Mouse (Mus musculus) myocyte (in vitro differentiated cells): Measurements from ENCODE around the gene Muc2. TPM values are rescaled to one million over a fixed set of nuclear protein-coding genes. Genes with fewer than 3 reads are reported as not detected.

Experiments used
- H3K27me3 ChIP-seq: one replicate; pipeline ENCODE4 v1.6.1; 2011; ENCODE audit not compliant: control insufficient read depth, insufficient read depth, insufficient read length
- H3K36me3 ChIP-seq: one replicate; pipeline ENCODE4 v1.6.1; 2011; ENCODE audit not compliant: control insufficient read depth, insufficient read depth
- H3K4me2 ChIP-seq: one replicate; pipeline ENCODE4 v1.6.1; 2011; ENCODE audit warnings: low read depth, control low read depth
- H3K4me3 ChIP-seq: one replicate; pipeline ENCODE4 v1.5.1; 2011; ENCODE audit warnings: mild to moderate bottlenecking, control low read depth, moderate library complexity
- H3K79me2 ChIP-seq: one replicate; pipeline ENCODE4 v1.6.1; 2011; ENCODE audit not compliant: control insufficient read depth, insufficient read depth
- H3ac ChIP-seq: one replicate; pipeline ENCODE4 v1.6.1; 2011; ENCODE audit not compliant: control insufficient read depth, insufficient read length
- CEBPB ChIP-seq: IDR thresholded peaks from 2 replicates; pipeline ENCODE4 v1.6.1; 2011; ENCODE audit warnings: mild to moderate bottlenecking, moderate library complexity; ENCODE audit not compliant: poor library complexity, insufficient read depth, severe bottlenecking
- E2F4 ChIP-seq: IDR thresholded peaks from one replicate; pipeline ENCODE4 v1.6.1; 2011; ENCODE audit warnings: mild to moderate bottlenecking, control low read depth, moderate library complexity; ENCODE audit not compliant: insufficient read depth
- MAX ChIP-seq: IDR thresholded peaks from one replicate; pipeline ENCODE4 v1.6.1; 2011; ENCODE audit warnings: low read depth, mild to moderate bottlenecking, control low read depth
- MYOD1 ChIP-seq, 3 experiments: IDR thresholded peaks; one replicate each; pipeline ENCODE4 v1.6.1; 2011; ENCODE audit warnings: control low read depth in 2 of 3, low read depth in 2 of 3, mild to moderate bottlenecking in 2 of 3, moderate library complexity in 1 of 3; ENCODE audit not compliant: insufficient read length in 2 of 3, control insufficient read depth in 1 of 3
- MYOG ChIP-seq, 3 experiments: IDR thresholded peaks; one replicate each; pipeline ENCODE4 v1.6.1; 2011; ENCODE audit warnings: control low read depth in 2 of 3, low read depth in 2 of 3, mild to moderate bottlenecking in 2 of 3; ENCODE audit not compliant: insufficient read length in 2 of 3, control insufficient read depth in 1 of 3, insufficient read depth in 1 of 3
- POLR2A ChIP-seq: IDR thresholded peaks from one replicate; pipeline ENCODE4 v1.6.1; 2011; ENCODE audit warnings: low read depth, mild to moderate bottlenecking, control low read depth, moderate library complexity; ENCODE audit not compliant: insufficient read length
- POLR2AphosphoS2 ChIP-seq: IDR thresholded peaks from one replicate; pipeline ENCODE4 v1.6.1; 2011; ENCODE audit warnings: low read depth, control low read depth; ENCODE audit not compliant: insufficient read length
- REST ChIP-seq: IDR thresholded peaks from one replicate; pipeline ENCODE4 v1.6.1; 2011; ENCODE audit warnings: mild to moderate bottlenecking, control low read depth, moderate library complexity; ENCODE audit not compliant: insufficient read depth, insufficient read length
- SRF ChIP-seq: IDR thresholded peaks from one replicate; pipeline ENCODE4 v1.6.1; 2011; ENCODE audit warnings: low read depth; ENCODE audit not compliant: control insufficient read depth, insufficient read length
- TCF12 ChIP-seq: IDR thresholded peaks from one replicate; pipeline ENCODE4 v1.6.1; 2011; ENCODE audit warnings: mild to moderate bottlenecking, control low read depth; ENCODE audit not compliant: poor library complexity, insufficient read depth, severe bottlenecking
- TCF3 ChIP-seq: IDR thresholded peaks from one replicate; pipeline ENCODE4 v1.6.1; 2011; ENCODE audit warnings: low read depth, control low read depth; ENCODE audit not compliant: insufficient read length
- USF1 ChIP-seq: IDR thresholded peaks from one replicate; pipeline ENCODE4 v1.6.1; 2011; ENCODE audit warnings: low read depth, mild to moderate bottlenecking, control low read depth, moderate library complexity
- polyA plus RNA-seq: library from polyadenylated mRNA; unstranded; fragments of >200 nt; fragmentation: generic; extraction: Trizol; gene quantifications from one replicate; pipeline ENCODE4 v1.2.1, GENCODE M21; 2012; ENCODE audit warnings: missing spikeins

The Muc2 gene
- polyA plus RNA-seq, 1 experiment, result not detected

GRCm38 (mm10) chr7:141687330-141687729 is 2.8 kb upstream of the Muc2 start:
- Histone ChIP-seq H3ac (no peak overlapping the region), H3K79me2 (no peaks in the 10 kb centered on the region), H3K36me3 (no peaks in the 10 kb centered on the region), H3K27me3 (peaks cover 43% of the 10 kb centered on the region), H3K4me3 (no peak overlapping the region), H3K4me2 (no peak overlapping the region)
- no peak for TF ChIP-seq TCF3
- no peak for TF ChIP-seq MYOG (IDR thresholded peaks at IDR 0.05; ENCODE audit: control insufficient read depth in 1 of 3, insufficient read depth in 1 of 3, insufficient read length in 2 of 3, low read depth in 2 of 3)

GRCm38 (mm10) chr7:141693591-141694273 is 3.6 kb downstream of the Muc2 start:
- no peak overlapping the region for H3K4me3 ChIP-seq
- no peak overlapping the region for H3ac ChIP-seq
- no peak overlapping the region for H3K4me2 ChIP-seq
- TF ChIP-seq REST (no peak), CEBPB (no peak), USF1 (no peak), MYOG (IDR thresholded peaks at IDR 0.05; ENCODE audit: control insufficient read depth in 1 of 3, insufficient read depth in 1 of 3, insufficient read length in 2 of 3, low read depth in 2 of 3) (no peak), POLR2AphosphoS2 (no peak), TCF12 (no peak), TCF3 (no peak), E2F4 (no peak), POLR2A (no peak)
- H3K79me2 ChIP-seq, result no peaks in the 10 kb centered on the region
- no peaks in the 10 kb centered on the region for H3K36me3 ChIP-seq
- peaks cover 94% of the 10 kb centered on the region for H3K27me3 ChIP-seq

GRCm38 (mm10) chr7:141694274-141694639 is 4.1 kb downstream of the Muc2 start:
- H3K4me3 ChIP-seq, result no peak overlapping the region
- no peaks in the 10 kb centered on the region for H3K79me2 ChIP-seq
- no peak overlapping the region for H3K4me2 ChIP-seq
- H3ac ChIP-seq, result no peak overlapping the region
- H3K36me3 ChIP-seq, result no peaks in the 10 kb centered on the region
- peaks cover 89% of the 10 kb centered on the region for H3K27me3 ChIP-seq
- TF ChIP-seq MAX, result no peak

- Histone ChIP-seq H3K79me2 (no peaks in the 10 kb centered on the region), H3K36me3 (no peaks in the 10 kb centered on the region), H3K27me3 (peaks cover 72% of the 10 kb centered on the region), H3ac (no peak overlapping the region), H3K4me2 (no peak overlapping the region), H3K4me3 (no peak overlapping the region)
- TF ChIP-seq POLR2A, result no peak
Measured at GRCm38 (mm10) chr7:141696538-141696937, 6.4 kb downstream of the Muc2 start.

GRCm38 (mm10) chr7:141699556-141700220 is 9.5 kb downstream of the Muc2 start:
- no peak for TF ChIP-seq MYOG (IDR thresholded peaks at IDR 0.05; ENCODE audit: control insufficient read depth in 1 of 3, insufficient read depth in 1 of 3, insufficient read length in 2 of 3, low read depth in 2 of 3)
- no peak for TF ChIP-seq REST
- TF ChIP-seq CEBPB, result no peak
- TF ChIP-seq SRF, result no peak
- no peak for TF ChIP-seq TCF3
- TF ChIP-seq USF1, result no peak
- TF ChIP-seq TCF12, result no peak
- no peak for TF ChIP-seq POLR2A
- TF ChIP-seq MYOD1 (IDR thresholded peaks at IDR 0.05; ENCODE audit: control insufficient read depth in 1 of 3, insufficient read length in 2 of 3, low read depth in 2 of 3), result no peak
- no peak for TF ChIP-seq POLR2AphosphoS2
- no peak for TF ChIP-seq MAX

GRCm38 (mm10) chr7:141747451-141748100 is 57.4 kb downstream of the Muc2 start:
- no peak overlapping the region for H3K4me2 ChIP-seq
- peaks cover 16% of the 10 kb centered on the region for H3K27me3 ChIP-seq
- H3K79me2 ChIP-seq, result no peaks in the 10 kb centered on the region
- H3K4me3 ChIP-seq, result no peak overlapping the region
- H3ac ChIP-seq, result no peak overlapping the region
- H3K36me3 ChIP-seq, result no peaks in the 10 kb centered on the region
- TF ChIP-seq USF1 (no peak), TCF12 (no peak), SRF (no peak), MYOG (IDR thresholded peaks at IDR 0.05; ENCODE audit: control insufficient read depth in 1 of 3, insufficient read depth in 1 of 3, insufficient read length in 2 of 3, low read depth in 2 of 3) (no peak), TCF3 (no peak), CEBPB (no peak), MAX (no peak), MYOD1 (IDR thresholded peaks at IDR 0.05; ENCODE audit: control insufficient read depth in 1 of 3, insufficient read length in 2 of 3, low read depth in 2 of 3) (no peak), E2F4 (no peak), POLR2A (no peak), POLR2AphosphoS2 (no peak), REST (no peak)

More at GRCm38 (mm10) chr7:141699556-141700220, 9.5 kb downstream of the Muc2 start:
- Histone ChIP-seq H3ac (no peak overlapping the region), H3K4me3 (no peak overlapping the region), H3K79me2 (no peaks in the 10 kb centered on the region), H3K36me3 (no peaks in the 10 kb centered on the region), H3K4me2 (no peak overlapping the region), H3K27me3 (peaks cover 52% of the 10 kb centered on the region)
